Mouse (Mus musculus): Measurements from ENCODE around the gene Crebrf.

- TF ChIP-seq CTCF (IDR thresholded peaks at IDR 0.05; ENCODE audit: extremely low read depth, insufficient read depth, low read length) (no peak), POLR2A (IDR thresholded peaks at IDR 0.05; ENCODE audit: extremely low read depth, insufficient read depth, low read length) (no peak)
Measured at GRCm38 (mm10) chr17:26784525-26784924, 69.1 kb downstream of the Crebrf start.
